Mouse (Mus musculus) cerebellum, adult 2 months (tissue): Measurements from ENCODE around the gene Rft1.

ENCODE experiments used
- CTCF ChIP-seq: fragments of 200-500 bp; IDR thresholded peaks from 2 replicates; pipeline ENCODE4 v1.5.1; 2011; ENCODE audit warnings: low read depth, mild to moderate bottlenecking, control low read depth, low read length, moderate library complexity, borderline replicate concordance; ENCODE audit not compliant: insufficient read depth
- POLR2A ChIP-seq: fragments of 200-500 bp; IDR thresholded peaks from 2 replicates; pipeline ENCODE4 v1.6.1; 2011; ENCODE audit warnings: low read length, control low read depth, borderline replicate concordance; ENCODE audit not compliant: insufficient read depth

- TF ChIP-seq CTCF = no peak
- no peak for TF ChIP-seq POLR2A
Measured at GRCm38 (mm10) chr14:30736413-30736812, 82.3 kb downstream of the Rft1 start.
